Mouse (Mus musculus) ES-E14 (cell line): Measurements from ENCODE around the gene Bcr. TPM values are rescaled to one million over a fixed set of nuclear protein-coding genes. Genes with fewer than 3 reads are reported as not detected.

ENCODE experiments used
- DNase-seq: peaks from one replicate; pipeline ENCODE4 v3.0.0-alpha.2; 2013; ENCODE audit warnings: low read depth, low spot score
- H3K27ac ChIP-seq: 2 replicates; pipeline ENCODE4 v1.5.1; 2012; ENCODE audit warnings: low read depth, mild to moderate bottlenecking, low read length, moderate library complexity, mixed read lengths; ENCODE audit not compliant: poor library complexity, insufficient read depth, severe bottlenecking
- H3K36me3 ChIP-seq: 2 replicates; pipeline ENCODE4 v1.6.1; 2012; ENCODE audit warnings: mild to moderate bottlenecking, low read length, moderate library complexity, mixed read lengths; ENCODE audit not compliant: control insufficient read depth, poor library complexity, insufficient read depth, severe bottlenecking
- H3K4me1 ChIP-seq, 2 experiments: fragments of 150-350 bp in 1 of 2; sonication (generic) in 1 of 2; 2 replicates each; pipeline ENCODE4 v1.6.1; 2012; ENCODE audit warnings: low read length in 2 of 2, mild to moderate bottlenecking in 1 of 2, mixed read lengths in 1 of 2; ENCODE audit not compliant: control insufficient read depth in 2 of 2, insufficient read depth in 2 of 2, poor library complexity in 1 of 2
- H3K4me3 ChIP-seq, 2 experiments: fragments of 150-350 bp in 1 of 2; sonication (generic) in 1 of 2; 2 replicates each; pipeline ENCODE4 v1.5.1; 2012; ENCODE audit warnings: low read length in 2 of 2, low read depth in 1 of 2, mild to moderate bottlenecking in 1 of 2, mixed read lengths in 1 of 2; ENCODE audit not compliant: insufficient read depth in 1 of 2, poor library complexity in 1 of 2, severe bottlenecking in 1 of 2
- H3K9ac ChIP-seq: 2 replicates; pipeline ENCODE4 v1.6.1; 2012; ENCODE audit warnings: low read depth, mild to moderate bottlenecking, low read length, mixed read lengths; ENCODE audit not compliant: poor library complexity, insufficient read depth, severe bottlenecking
- H3K9me3 ChIP-seq: fragments of 150-350 bp; sonication (generic); 2 replicates; pipeline ENCODE4 v1.6.1; 2012; ENCODE audit warnings: low read depth, mild to moderate bottlenecking, low read length; ENCODE audit not compliant: control insufficient read depth, insufficient read depth
- CHD2 ChIP-seq: IDR thresholded peaks from 2 replicates; pipeline ENCODE4 v1.6.1; 2014; ENCODE audit warnings: mild to moderate bottlenecking, low read depth, low read length, inconsistent platforms
- HCFC1 ChIP-seq: IDR thresholded peaks from 2 replicates; pipeline ENCODE4 v1.6.1; 2012; ENCODE audit warnings: low read length, inconsistent platforms, borderline replicate concordance; ENCODE audit not compliant: insufficient read depth
- MAFK ChIP-seq: IDR thresholded peaks from 2 replicates; pipeline ENCODE4 v1.6.1; 2014; ENCODE audit warnings: mild to moderate bottlenecking, low read depth, low read length, inconsistent platforms; ENCODE audit not compliant: insufficient read depth
- ZC3H11A ChIP-seq: IDR thresholded peaks from 2 replicates; pipeline ENCODE4 v1.6.1; 2012; ENCODE audit warnings: low read depth, mild to moderate bottlenecking, inconsistent platforms, low read length, borderline replicate concordance
- ZNF384 ChIP-seq: IDR thresholded peaks from 2 replicates; pipeline ENCODE4 v1.6.1; 2012; ENCODE audit warnings: low read depth, low read length, inconsistent platforms
- in situ Hi-C, 2 experiments: fragments of 600-800 bp; cut with MboI; formaldehyde crosslinking; loops; one replicate each; pipeline ENCODE4 v1.15.1; 2025; ENCODE audit warnings: low sequenced_read_pairs in 2 of 2, inconsistent platforms in 1 of 2; ENCODE audit not compliant: unreplicated experiment in 2 of 2
- total RNA-seq: library from RNA; depleted of rRNA; stranded (reverse); fragments of 300-350 nt; gene quantifications from 2 replicates; pipeline ENCODE4 v1.2.3, GENCODE M21; 2012

Bcr gene
- total RNA-seq, 1 experiment, result 19.5 TPM

DNA sequence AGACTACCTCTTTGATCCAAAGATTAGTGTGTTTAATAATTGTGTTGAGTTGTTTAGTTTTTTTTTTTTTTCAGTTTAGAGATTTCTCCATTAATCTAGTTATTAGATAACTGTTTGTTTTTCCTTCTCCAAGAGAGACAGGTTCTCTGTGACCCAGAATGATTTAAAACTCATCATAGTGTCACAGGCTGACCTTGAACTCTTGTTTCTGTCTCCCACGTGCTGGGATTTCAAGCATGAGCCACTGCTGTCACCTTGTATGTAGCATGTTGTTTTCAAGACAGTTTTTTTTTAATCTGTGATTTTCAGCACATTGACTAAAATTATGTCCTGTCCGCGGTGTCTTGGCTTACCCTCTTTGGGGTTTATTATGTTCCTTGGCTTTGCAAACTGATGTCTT is 47.7 kb downstream of the Bcr start:
- H3K9ac ChIP-seq, result no peak overlapping the region
- TF ChIP-seq HCFC1 (no peak), ZC3H11A (no peak), CHD2 (no peak), MAFK (no peak), ZNF384 (no peak)
- no peaks in the 10 kb centered on the region for H3K36me3 ChIP-seq
- no peaks in the 10 kb centered on the region for H3K9me3 ChIP-seq
- no peak overlapping the region for H3K4me3 ChIP-seq
- in situ Hi-C loops, result no loop called here
- DNase-seq, result no peak
- no peak overlapping the region for H3K27ac ChIP-seq
- peaks cover 7 to 28% of the 10 kb centered on the region in 2 experiments; a peak in 3 of 4 replicates for H3K4me1 ChIP-seq

DNA sequence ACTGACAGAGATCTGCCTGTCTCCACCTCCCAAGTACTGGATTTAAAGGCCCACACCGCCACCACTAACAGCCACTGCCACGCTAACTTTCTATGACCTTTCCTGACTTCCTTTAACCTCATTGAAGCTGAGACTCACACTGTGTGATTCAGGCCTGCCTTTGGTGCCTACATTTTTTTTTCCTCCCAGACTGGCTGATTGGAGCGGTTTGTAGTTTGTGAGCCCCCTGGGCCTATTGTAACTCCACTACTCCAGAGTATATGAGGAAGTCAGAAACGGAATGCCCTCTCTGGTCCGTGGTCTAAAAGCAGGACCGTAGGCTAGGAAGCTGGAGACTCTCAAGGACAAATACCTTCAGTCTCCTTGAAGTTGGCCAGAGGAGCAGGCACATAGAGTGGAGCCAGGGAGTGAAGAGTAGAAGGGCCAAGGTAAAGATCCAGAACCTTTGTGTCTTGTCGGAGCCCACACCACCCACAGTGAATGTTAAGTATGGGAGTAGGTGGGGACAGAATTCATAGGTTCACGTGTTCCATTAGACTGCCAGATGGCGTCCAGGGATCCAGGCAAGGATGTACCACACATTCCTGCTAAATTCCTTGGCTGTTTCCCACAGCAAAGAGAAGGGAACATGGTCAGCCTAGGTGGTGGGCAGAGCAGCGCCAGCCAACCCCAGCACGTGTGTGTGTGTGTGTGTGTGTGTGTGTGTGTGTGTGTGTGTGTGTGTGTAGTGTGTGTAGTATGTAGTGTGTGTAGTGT is 51.2 kb downstream of the Bcr start:
- in situ Hi-C loops, result no loop called here
- H3K36me3 ChIP-seq, result no peaks in the 10 kb centered on the region; the same call in 1 of the 2 replicates
- H3K4me3 ChIP-seq, result no peak overlapping the region
- no peaks in the 10 kb centered on the region for H3K9me3 ChIP-seq
- no peak for DNase-seq
- H3K4me1 ChIP-seq, result peaks cover 4 to 12% of the 10 kb centered on the region in 2 experiments; a peak in 3 of 4 replicates
- no peak for TF ChIP-seq ZNF384
- TF ChIP-seq CHD2, result no peak
- no peak for TF ChIP-seq ZC3H11A
- no peak for TF ChIP-seq MAFK
- H3K9ac ChIP-seq, result no peak overlapping the region
- no peak overlapping the region for H3K27ac ChIP-seq

DNA sequence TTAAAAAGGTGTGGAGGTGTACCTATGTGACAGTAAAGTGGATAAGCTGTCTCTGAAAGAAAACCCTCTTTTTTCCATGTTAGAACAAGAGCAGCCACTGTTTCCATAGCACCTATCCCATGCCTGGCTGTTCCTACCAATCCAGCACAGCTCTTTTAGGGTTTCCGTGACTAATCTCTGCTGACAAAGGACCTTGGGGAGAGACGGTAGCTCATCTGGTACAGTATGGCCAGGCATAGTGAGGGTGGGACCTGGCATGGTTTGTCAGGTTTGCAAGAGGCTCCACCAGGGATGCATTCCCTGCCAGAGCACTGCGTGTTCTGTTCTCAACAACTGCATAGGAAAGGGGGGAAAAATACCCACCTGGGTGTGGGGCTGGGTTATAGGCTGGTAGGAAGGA is 52.0 kb downstream of the Bcr start:
- in situ Hi-C loops, result no loop called here
- TF ChIP-seq HCFC1 (no peak), ZC3H11A (no peak), CHD2 (no peak), ZNF384 (no peak), MAFK (no peak)
- no peak overlapping the region for H3K27ac ChIP-seq
- no peak for DNase-seq
- no peak overlapping the region for H3K4me3 ChIP-seq
- no peak overlapping the region for H3K9ac ChIP-seq
- H3K9me3 ChIP-seq, result no peaks in the 10 kb centered on the region
- no peaks in the 10 kb centered on the region; the same call in 1 of the 2 replicates for H3K36me3 ChIP-seq
- H3K4me1 ChIP-seq, result peaks cover 0 to 7% of the 10 kb centered on the region in 2 experiments; a peak in 3 of 4 replicates

DNA sequence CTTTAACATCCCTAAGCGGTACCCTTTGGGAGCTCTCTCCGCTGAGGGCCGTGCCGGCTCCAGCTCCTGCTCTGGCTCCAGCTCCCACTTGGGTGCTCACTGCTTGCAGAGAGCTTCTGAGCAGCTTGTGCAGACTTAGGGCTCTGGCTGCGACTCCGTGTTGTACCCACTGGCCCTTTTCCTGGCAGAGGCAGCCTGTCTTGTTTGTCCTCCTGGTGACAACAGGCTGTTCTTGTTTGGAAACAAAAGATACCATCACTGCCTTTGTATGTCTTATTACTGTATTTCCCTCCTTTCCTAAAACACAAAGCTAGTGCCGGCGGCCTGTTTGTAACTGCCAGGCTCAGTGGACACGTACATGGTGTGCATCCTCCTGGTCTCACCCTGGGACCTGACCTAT is 53.2 kb downstream of the Bcr start:
- H3K36me3 ChIP-seq, result no peaks in the 10 kb centered on the region; the same call in 1 of the 2 replicates
- DNase-seq, result no peak
- TF ChIP-seq MAFK, result no peak
- no peak for TF ChIP-seq ZNF384
- TF ChIP-seq CHD2, result no peak
- TF ChIP-seq HCFC1, result no peak
- no peak for TF ChIP-seq ZC3H11A
- H3K27ac ChIP-seq, result no peak overlapping the region
- no peak overlapping the region for H3K4me3 ChIP-seq
- H3K4me1 ChIP-seq, result peaks cover 2 to 14% of the 10 kb centered on the region in 2 experiments; a peak in 2 of 4 replicates
- H3K9me3 ChIP-seq, result no peaks in the 10 kb centered on the region
- H3K9ac ChIP-seq, result no peak overlapping the region
- in situ Hi-C loops, result no loop called here

DNA sequence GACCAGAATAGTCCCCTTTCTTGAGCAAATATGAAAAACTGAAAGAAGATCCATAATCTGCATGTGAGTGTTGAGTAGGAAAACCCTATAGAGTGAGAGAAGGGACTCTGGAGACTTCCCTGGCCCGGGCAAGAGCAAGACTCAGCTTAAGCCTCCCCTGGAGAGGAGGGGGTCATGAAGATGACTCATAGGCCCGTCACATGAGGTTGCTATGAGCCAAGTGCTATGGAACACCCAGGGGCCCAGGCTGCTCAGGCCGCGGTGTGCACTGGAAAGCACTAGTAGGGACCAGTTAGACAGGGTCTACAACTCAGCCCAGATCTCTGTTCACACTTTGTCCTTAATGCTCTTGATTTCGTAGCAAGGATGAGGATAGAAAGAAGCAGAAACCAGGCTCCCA is 54.8 kb downstream of the Bcr start:
- Histone ChIP-seq H3K4me1 (peaks cover 10 to 24% of the 10 kb centered on the region in 2 experiments), H3K9me3 (no peaks in the 10 kb centered on the region), H3K36me3 (no peaks in the 10 kb centered on the region; the same call in 1 of the 2 replicates), H3K9ac (no peak overlapping the region), H3K27ac (no peak overlapping the region), H3K4me3 (no peak overlapping the region)
- in situ Hi-C loops, result no loop called here
- no peak for DNase-seq
- TF ChIP-seq CHD2 (no peak), ZC3H11A (no peak), MAFK (no peak), ZNF384 (no peak), HCFC1 (no peak)
